Mouse (Mus musculus) midbrain, embryonic 16.5 days (tissue): ENCODE results near the gene Tas2r135. TPM values are rescaled to one million over a fixed set of nuclear protein-coding genes. Genes with fewer than 3 reads are reported as not detected.

ENCODE experiments used
- ATAC-seq: fragments of 200-750 bp; cut with Nextera tagmentation; 2 replicates; pipeline ENCODE4 v1.8.0; 2017; ENCODE audit warnings: moderate TSS enrichment
- H3K27ac ChIP-seq: fragments of 300-500 bp; sonication (generic); 2 replicates; pipeline ENCODE4 v1.5.1; 2014; ENCODE audit warnings: mild to moderate bottlenecking, low read length, mixed read lengths
- H3K27me3 ChIP-seq: fragments of 300-500 bp; sonication (generic); 2 replicates; pipeline ENCODE4 v1.6.1; 2014; ENCODE audit warnings: low read depth, low read length, mixed read lengths; ENCODE audit not compliant: control insufficient read depth, insufficient read depth
- H3K36me3 ChIP-seq: fragments of 300-500 bp; sonication (generic); 2 replicates; pipeline ENCODE4 v1.6.1; 2014; ENCODE audit warnings: mild to moderate bottlenecking, low read length, moderate library complexity, mixed read lengths; ENCODE audit not compliant: control insufficient read depth, insufficient read depth
- H3K4me1 ChIP-seq: fragments of 300-500 bp; sonication (generic); 2 replicates; pipeline ENCODE4 v1.6.1; 2014; ENCODE audit warnings: mild to moderate bottlenecking, low read length, mixed read lengths; ENCODE audit not compliant: control insufficient read depth, insufficient read depth
- H3K4me2 ChIP-seq: fragments of 300-500 bp; sonication (generic); 2 replicates; pipeline ENCODE4 v1.6.1; 2014; ENCODE audit warnings: mild to moderate bottlenecking, low read length, mixed read lengths
- H3K4me3 ChIP-seq: fragments of 300-500 bp; sonication (generic); 2 replicates; pipeline ENCODE4 v1.5.1; 2014; ENCODE audit warnings: low read depth, mild to moderate bottlenecking, low read length, moderate library complexity, mixed read lengths
- H3K9ac ChIP-seq: fragments of 300-500 bp; sonication (generic); 2 replicates; pipeline ENCODE4 v1.6.1; 2014; ENCODE audit warnings: low read depth, low read length, mixed read lengths
- H3K9me3 ChIP-seq: fragments of 300-500 bp; sonication (generic); replicated peaks from 2 replicates; pipeline ENCODE4 v1.6.1; 2014; ENCODE audit warnings: mild to moderate bottlenecking, low read length, mixed read lengths; ENCODE audit not compliant: control insufficient read depth, poor library complexity, severe bottlenecking
- WGBS: fragments of 180-500 bp; shearing (Covaris S2); extraction: QIAGEN DNeasy Blood & Tissue Kit; methylation state at CpG from one replicate; pipeline ENCODE4 v1.1.7; 2014; 5-methylcytosine and 5-hydroxymethylcytosine counted together
- polyA plus RNA-seq: library from polyadenylated mRNA; unstranded; fragments of >200 nt; fragmentation: Nextera tagmentation; extraction: Ambion mirVana; gene quantifications from 2 replicates; pipeline ENCODE4 v1.2.1, GENCODE M21; 2015

The Tas2r135 gene
- polyA plus RNA-seq, 1 experiment from 2014 or later, result not detected

- WGBS, result 50% methylated on average over 1 of the region's 1 CpGs
Observed at GRCm38 (mm10) chr6:42362074-42362473, 43.2 kb upstream of the Tas2r135 start.

DNA sequence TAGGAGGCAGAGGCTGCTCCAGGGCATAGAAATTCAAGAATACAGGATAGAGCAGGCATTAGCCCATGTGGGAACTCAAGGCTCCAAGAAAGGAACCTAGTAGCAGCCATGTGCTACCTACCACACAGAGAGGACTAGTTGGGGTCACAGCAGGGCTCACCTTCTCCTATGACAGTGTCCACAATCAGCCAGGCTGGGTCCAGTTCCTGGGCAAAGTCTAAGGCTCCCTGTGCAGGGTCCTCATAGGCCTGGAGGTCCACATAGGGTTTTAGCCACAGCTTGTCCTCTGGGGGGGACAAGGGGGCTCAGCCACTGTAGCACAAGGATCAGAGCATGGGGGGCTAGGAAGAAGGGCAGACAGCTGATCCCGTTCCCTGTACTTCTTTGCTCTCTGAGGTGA lies 42.7 kb upstream of the Tas2r135 start:
- Histone ChIP-seq H3K9me3 (no peaks in the 10 kb centered on the region), H3K36me3 (peaks cover 9% of the 10 kb centered on the region; the same call in 1 of the 2 replicates), H3K4me3 (no peak overlapping the region), H3K4me1 (no peaks in the 10 kb centered on the region), H3K9ac (no peak overlapping the region), H3K27ac (no peak overlapping the region), H3K27me3 (no peaks in the 10 kb centered on the region), H3K4me2 (no peak overlapping the region)
- 43% methylated on average over 1 of the region's 1 CpGs for WGBS
- ATAC-seq, result no peak

More at GRCm38 (mm10) chr6:42362074-42362473, 43.2 kb upstream of the Tas2r135 start:
- Histone ChIP-seq H3K9me3 (no peaks in the 10 kb centered on the region), H3K4me2 (no peak overlapping the region), H3K27me3 (no peaks in the 10 kb centered on the region), H3K9ac (no peak overlapping the region), H3K4me3 (no peak overlapping the region), H3K4me1 (no peaks in the 10 kb centered on the region), H3K27ac (no peak overlapping the region), H3K36me3 (peaks cover 9% of the 10 kb centered on the region; the same call in 1 of the 2 replicates)
- ATAC-seq, result no peak

DNA sequence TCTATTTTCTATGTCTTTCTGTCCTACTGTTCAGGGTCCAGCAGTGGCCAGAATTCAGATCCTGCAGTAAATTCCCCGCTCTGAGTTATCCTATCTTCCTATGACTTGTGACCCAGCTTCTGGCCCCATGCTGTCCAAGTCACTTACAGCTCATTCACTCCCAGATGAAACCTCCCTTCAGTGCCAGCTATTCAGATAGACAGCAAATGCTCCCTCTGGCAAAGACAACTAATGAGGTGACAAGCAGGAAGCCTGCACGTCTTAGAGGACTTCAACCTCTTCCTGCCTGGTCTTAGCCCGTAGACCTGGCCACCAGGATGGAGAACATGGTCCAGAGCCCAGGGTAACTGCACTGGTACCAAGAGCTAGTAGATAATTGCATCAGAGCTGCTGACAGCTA lies 42.3 kb upstream of the Tas2r135 start:
- H3K4me1 ChIP-seq, result no peaks in the 10 kb centered on the region
- no peak overlapping the region for H3K27ac ChIP-seq
- no peak for ATAC-seq
- no peak overlapping the region for H3K9ac ChIP-seq
- 57% methylated on average over 3 of the region's 3 CpGs for WGBS
- H3K4me3 ChIP-seq, result no peak overlapping the region
- no peaks in the 10 kb centered on the region for H3K9me3 ChIP-seq
- no peaks in the 10 kb centered on the region for H3K27me3 ChIP-seq
- H3K36me3 ChIP-seq, result peaks cover 6% of the 10 kb centered on the region; the same call in 1 of the 2 replicates
- H3K4me2 ChIP-seq, result no peak overlapping the region

- no peaks in the 10 kb centered on the region for H3K4me1 ChIP-seq
- no peaks in the 10 kb centered on the region for H3K36me3 ChIP-seq
- no peaks in the 10 kb centered on the region for H3K27me3 ChIP-seq
- H3K9ac ChIP-seq, result no peak overlapping the region
- H3K27ac ChIP-seq, result no peak overlapping the region
- no peak overlapping the region for H3K4me2 ChIP-seq
- ATAC-seq, result no peak
- WGBS, result 92% methylated on average over 4 of the region's 4 CpGs
- H3K4me3 ChIP-seq, result no peak overlapping the region
- H3K9me3 ChIP-seq, result no peaks in the 10 kb centered on the region
Observed at GRCm38 (mm10) chr6:42364066-42364465, 41.2 kb upstream of the Tas2r135 start.

DNA sequence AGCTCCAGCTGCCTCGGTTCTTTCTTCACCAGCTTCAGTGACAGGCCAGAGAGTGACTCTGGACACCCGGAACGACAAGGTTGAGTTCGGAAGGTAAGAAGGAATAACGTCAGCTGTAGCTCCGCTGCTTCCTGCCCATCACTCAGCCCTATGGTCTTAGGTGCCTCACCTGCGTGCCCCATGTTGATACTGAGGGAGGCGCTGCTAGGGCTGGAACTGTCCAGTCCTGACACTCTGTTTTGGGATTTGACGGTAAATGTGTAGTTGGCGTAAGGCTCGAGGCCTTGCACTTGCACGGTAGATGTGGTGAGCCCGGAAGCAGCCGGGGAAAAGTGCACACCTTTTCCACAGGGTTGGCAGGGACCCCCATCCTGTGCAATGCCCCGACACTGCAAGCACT lies 40.6 kb upstream of the Tas2r135 start:
- Histone ChIP-seq H3K27me3 (no peaks in the 10 kb centered on the region), H3K9me3 (no peaks in the 10 kb centered on the region), H3K4me2 (no peak overlapping the region), H3K36me3 (no peaks in the 10 kb centered on the region), H3K9ac (no peak overlapping the region), H3K4me1 (no peaks in the 10 kb centered on the region), H3K27ac (no peak overlapping the region), H3K4me3 (no peak overlapping the region)
- WGBS, result 92% methylated on average over 15 of the region's 15 CpGs
- ATAC-seq, result no peak

DNA sequence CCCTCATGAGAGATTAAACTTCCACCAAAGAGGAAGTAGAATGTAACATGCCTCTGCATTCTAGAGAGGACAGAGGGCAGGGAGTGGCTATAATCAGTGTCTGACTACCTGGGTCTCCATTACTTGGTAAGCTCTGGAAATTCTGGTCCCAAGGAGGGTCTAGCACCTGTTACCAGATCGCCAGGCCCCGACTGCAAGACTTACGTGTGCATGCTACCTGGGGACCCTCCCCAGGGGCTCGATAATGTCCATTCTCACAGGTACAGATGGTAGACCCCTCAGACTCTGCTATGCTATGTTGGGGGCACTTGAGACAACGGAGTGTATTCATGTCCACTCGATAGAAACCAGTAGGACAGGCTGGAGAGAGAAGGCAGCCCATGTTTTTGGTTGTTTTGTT lies 40.0 kb upstream of the Tas2r135 start:
- H3K9ac ChIP-seq, result no peak overlapping the region
- H3K4me2 ChIP-seq, result no peak overlapping the region
- no peaks in the 10 kb centered on the region for H3K36me3 ChIP-seq
- H3K4me1 ChIP-seq, result no peaks in the 10 kb centered on the region
- no peak overlapping the region for H3K4me3 ChIP-seq
- H3K27me3 ChIP-seq, result no peaks in the 10 kb centered on the region
- H3K27ac ChIP-seq, result no peak overlapping the region
- ATAC-seq, result no peak
- WGBS, result 94% methylated on average over 6 of the region's 6 CpGs
- no peaks in the 10 kb centered on the region for H3K9me3 ChIP-seq

DNA sequence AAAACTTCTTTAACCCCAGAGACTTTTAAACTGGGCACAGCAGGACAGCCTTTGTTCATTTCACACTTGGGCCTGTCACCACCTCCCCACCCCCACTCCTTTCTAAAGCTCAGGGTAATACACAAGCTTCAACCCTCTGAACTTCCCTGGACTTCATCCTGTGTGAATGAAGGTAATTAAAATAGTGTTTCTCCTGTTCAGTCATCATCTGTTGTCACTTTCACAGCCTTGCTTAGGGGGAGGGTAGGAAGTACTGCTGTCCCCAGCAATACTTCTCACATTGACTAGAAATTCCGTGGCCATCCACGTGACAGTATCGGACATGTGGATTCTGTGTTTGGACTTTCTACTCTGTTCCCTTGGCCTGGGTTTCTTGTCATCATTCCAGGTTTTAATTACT lies 35.4 kb upstream of the Tas2r135 start:
- no peak overlapping the region for H3K27ac ChIP-seq
- H3K9me3 ChIP-seq, result no peaks in the 10 kb centered on the region
- peaks cover 4% of the 10 kb centered on the region for H3K27me3 ChIP-seq
- ATAC-seq, result no peak
- 2% methylated on average over 3 of the region's 3 CpGs for WGBS
- peaks cover 10% of the 10 kb centered on the region for H3K4me1 ChIP-seq
- no peak overlapping the region for H3K4me3 ChIP-seq
- no peaks in the 10 kb centered on the region for H3K36me3 ChIP-seq
- H3K9ac ChIP-seq, result no peak overlapping the region
- H3K4me2 ChIP-seq, result no peak overlapping the region

DNA sequence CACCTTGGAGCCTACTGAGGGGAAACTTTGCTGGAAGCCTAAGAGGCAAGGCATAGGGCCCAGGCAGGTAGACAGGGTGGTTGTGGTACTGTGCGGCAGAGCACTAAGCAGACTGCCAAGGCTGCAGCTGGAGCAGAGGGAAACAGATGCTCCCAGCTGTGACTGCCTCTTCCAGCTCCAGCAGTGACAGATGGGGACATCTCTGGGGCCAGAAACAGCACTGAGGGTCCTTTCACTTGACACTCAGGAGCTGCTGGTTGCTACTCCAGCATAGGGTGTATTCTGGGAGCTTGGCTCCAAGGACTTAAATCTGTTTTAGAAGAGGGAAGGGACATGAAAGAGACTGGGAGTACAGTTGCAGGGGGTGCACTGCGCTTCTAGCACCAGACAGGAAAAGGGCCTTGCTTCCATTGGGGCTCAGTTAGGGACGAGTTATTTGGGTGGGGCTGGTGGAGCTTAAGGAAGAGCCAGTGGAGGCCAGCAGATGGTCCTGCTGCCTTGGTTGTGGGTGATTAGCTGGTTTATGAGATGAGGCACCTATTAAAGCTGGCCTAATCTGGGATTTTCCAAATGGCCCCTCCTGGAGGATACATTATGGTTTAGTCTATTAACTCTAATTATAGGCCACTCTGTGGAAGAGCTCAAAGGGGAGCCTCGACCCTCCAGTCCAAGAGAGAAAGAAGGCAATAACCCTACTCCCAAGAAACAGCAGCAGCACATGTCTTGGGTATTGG lies 34.4 kb upstream of the Tas2r135 start:
- Histone ChIP-seq H3K36me3 (no peaks in the 10 kb centered on the region), H3K9ac (no peak overlapping the region), H3K27me3 (peaks cover 5% of the 10 kb centered on the region), H3K9me3 (no peaks in the 10 kb centered on the region), H3K27ac (no peak overlapping the region), H3K4me2 (no peak overlapping the region), H3K4me3 (no peak overlapping the region), H3K4me1 (peaks cover 10% of the 10 kb centered on the region)
- ATAC-seq, result no peak
- WGBS, result 46% methylated on average over 4 of the region's 4 CpGs

GRCm38 (mm10) chr6:42372001-42372400 lies 33.2 kb upstream of the Tas2r135 start:
- H3K4me3 ChIP-seq, result no peak overlapping the region
- no peak overlapping the region for H3K9ac ChIP-seq
- H3K36me3 ChIP-seq, result no peaks in the 10 kb centered on the region
- H3K27me3 ChIP-seq, result peaks cover 5% of the 10 kb centered on the region
- H3K4me2 ChIP-seq, result no peak overlapping the region
- no peak for ATAC-seq
- no peak overlapping the region for H3K27ac ChIP-seq
- H3K4me1 ChIP-seq, result peaks cover 10% of the 10 kb centered on the region
- H3K9me3 ChIP-seq, result no peaks in the 10 kb centered on the region
- WGBS, result 15% methylated on average over 3 of the region's 3 CpGs
